Mouse (Mus musculus) layer of hippocampus, adult 11-12 months (tissue): ENCODE data around the gene Adam12.

Experiments used
- DNase-seq: peaks from one replicate; pipeline ENCODE4 v3.0.0; 2022; ENCODE audit warnings: low spot score

Adam12 gene

DNA sequence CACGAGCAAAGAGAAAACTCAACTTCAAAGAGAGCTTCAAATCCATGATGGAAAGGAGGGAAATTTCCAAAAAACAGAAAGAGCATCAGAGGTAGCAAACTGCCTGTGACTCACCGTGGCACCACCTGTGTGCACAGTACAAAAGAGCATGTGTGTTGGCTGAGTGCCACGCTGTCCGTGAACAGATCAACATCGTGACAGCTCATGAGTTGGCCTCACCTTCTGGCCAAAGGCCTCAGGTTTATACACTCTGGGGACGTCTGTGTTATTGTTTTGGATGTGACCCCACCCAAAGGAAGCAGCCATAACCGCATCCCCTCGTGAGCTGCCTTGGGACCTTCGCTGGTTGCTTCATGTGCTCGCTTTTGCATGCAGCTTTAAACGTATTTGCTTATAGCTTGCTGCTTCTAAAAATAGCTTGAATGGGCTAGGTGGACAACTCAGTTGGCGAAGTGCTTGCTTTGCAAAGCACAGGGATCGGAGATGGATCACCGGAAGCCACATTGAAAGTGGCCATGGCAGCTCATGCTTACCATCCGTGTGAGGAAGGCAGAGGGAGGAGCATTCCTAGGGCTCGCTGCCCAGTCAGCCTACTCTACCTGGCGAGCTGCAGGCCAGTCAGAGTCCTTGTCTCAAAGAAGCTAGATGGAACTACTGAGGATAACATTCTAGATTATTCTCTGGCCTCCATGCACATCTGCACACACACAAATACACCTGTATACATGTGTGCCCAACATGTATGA, 151.8 kb downstream of the Adam12 start:
- DNase-seq = no peak

DNA sequence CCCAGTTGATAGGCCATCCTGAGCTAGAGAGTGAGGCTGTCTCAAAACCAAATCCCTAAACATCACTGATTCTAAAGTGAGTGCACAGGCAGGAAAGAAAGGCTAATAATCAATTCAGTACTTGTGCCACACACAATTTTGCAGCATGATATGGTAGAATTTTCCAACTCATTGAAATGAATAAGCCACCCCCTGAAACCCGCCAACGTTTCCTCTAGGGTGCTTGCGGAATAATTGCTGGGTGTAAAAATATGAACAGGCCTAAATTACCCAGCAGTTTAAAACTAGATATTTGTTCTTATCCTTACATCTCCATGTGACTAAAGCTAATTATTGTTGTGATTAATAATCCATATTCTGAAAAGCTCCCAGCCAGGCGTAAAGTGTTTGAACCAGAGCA, 154.3 kb downstream of the Adam12 start:
- peak; percentile 22 for DNase-seq

DNA sequence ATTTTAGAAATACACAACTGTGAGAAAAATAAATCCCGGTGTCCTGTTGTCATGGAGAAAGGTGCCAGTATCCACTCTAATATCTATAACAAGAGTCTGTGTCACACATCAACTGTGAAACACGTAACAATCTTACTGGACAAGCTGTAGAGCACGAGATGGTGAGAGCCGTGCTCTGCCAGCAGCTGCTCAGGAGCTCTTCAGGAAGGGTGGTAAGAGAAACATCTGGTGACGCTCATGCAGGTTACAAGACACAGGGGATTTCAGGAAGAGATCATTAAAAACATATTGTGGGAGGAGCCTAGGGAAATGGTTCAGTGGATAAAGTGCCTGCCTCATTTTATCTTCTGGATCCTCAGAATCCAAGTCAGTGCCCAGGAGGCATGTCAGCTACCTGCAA, 158.9 kb downstream of the Adam12 start:
- no peak for DNase-seq

DNA sequence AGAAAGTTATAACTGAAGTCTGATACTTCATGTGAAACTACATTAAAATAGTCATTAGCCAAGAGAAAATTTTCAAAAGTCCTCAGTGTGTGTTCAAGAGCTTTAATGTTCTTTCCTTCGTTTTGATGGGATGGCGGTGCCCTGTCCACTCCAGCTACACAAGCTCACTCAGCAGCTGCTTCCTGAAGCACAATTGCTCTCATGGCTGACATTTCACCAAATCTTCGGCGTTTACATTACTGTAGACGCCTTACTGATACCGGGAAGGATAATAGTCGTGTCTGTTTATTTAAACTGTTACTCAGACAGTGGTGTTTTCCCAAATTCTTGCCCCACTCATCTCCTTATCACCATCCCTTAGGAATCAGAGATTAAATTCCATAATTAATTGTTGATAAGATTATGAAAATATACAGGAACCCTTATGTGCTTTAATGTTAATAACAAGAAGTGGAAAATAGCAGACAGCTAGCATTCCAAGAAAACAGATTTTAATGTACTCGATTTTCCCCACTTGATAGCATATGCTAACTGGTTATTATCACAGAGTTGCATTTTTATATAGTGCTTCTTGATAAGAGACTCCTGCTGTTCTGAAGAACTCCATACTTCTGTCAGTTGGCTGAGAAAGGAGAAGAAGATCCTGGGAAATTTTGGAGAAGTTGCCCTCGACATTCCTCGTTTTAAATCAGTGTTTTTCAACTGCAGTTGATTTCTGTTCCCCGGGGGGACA, 160.6 kb downstream of the Adam12 start:
- no peak for DNase-seq

DNA sequence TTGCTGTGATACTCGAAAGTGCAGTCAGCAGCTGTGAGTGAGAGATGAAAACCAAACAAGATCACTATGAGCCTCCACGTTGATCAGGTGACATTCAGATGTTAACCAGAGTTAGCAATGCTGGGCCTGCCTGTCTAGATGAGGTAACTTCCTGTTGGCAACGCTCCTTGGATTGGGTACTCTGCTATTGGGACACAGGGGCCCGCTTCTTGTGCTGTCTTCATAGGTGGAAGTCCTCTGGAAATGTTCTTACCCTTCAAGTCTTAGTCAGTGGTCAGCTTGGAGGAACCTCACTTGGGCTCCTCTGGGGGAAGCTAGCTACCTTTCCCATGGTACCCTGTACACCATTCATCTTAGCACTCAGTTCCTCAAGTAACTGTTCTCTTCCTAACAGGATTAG, 169.3 kb downstream of the Adam12 start:
- no peak for DNase-seq

DNA sequence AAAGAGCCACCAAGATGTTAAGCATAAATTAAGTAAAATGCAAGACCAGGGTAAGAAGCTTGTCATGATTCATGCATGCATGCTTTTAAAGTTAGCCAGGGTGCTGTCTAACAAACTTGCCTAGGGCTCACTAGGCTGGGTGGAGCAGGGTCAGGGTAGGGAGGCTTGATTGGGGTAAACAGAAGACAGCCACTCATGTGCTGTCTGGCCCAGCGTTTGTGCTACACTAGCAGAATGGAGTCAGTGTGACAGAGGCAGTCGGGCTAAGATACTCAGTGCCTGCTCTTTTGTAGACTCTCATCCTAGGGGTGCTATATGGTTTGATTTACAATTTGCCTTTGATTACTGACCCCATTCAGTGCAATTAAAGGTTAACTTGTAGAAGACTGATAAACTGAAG, 179.5 kb downstream of the Adam12 start:
- no peak for DNase-seq

DNA sequence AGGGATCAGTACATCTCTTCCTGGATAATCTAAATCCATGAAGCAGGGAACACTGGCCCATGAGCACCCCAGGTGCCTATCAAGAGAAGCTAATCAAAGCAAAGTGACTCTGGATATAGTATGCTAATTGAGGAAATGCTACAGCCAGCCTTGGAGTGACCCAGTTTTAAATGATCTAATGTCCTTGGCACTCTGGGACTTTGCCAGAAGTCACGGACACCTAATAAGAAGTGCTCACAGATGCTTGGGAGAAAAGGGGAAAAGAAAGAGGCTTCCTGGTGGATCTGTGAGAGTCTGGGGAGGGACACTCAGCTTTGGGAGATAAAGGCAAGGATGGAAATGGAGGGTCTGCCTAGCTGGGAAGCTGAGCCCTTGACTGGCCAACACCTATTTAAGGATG, 181.6 kb downstream of the Adam12 start:
- DNase-seq = no peak

DNA sequence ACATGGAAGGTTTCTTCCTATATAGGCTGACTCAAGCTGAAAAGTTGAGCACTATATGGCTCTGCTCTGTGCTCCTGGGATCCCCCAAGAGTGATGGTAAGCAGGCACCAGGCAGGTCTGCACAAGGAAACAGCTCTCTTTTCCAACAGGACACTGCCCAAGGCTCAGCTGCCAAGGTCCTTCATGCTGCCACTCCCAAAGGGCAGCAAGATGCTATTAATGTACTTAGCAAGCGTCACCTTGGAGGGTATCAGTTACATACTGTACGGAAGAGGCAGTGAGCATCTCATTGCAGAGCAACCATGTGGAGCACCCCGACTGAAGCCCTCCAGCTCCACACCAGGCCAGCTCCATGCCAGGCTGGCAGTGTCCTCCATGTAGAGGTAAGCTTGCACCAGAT, 185.6 kb downstream of the Adam12 start:
- no peak for DNase-seq

DNA sequence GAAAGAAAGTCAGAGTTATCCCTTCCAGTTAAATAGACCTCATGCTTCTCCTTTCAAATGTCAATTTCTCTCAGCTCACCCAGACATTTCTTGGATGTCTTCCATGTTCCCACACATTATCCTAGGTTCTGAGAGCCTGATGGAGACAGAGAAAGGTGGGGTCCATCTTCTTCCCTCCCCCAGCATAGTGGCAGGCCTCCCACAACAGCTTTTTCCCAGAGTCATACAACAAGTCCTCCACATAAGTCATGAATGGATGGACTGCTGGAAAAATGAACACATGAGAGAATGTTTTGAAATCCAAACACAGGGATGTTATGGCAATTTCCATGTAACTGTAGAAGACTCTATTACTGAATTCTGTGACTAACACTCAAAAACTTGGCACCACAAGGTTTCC, 188.4 kb downstream of the Adam12 start:
- no peak for DNase-seq

DNA sequence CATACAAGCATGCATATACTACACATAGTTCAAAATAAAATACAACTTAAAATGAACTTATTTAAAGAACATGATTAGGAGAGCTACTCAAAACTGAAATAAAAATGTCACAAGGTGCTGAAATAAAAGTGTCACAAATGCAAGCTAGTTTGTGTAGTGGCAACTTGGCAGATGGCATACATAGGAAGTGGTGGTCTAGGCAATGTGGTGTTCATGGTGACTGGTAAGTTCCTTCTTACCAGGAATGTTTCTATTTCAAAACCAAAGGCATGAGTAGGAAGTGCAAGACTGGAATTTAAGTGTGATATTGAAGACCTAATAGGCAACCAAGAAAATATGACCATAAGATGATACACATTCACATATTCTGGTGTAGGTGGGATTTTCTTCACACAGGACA, 189.3 kb downstream of the Adam12 start:
- no peak for DNase-seq

DNA sequence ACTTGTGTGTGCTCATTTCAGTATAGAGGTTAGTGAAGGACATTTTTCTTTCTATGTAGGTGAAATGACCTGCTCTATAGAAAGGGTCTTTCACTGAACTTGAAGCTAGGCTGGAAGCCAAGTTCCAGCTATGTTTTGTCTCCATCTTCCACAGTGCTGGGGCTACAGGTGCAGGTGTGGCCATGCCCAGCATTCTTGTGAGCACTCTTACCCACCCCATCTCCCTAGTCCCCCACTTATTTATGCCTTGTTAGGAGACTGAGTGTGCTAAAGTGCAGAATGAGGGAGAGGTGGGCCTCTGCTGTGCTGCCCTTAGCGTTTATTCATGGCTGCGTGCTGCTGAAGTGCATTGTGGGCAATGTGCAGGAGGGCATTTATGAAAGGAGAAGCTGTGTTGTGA, 198.0 kb downstream of the Adam12 start:
- no peak for DNase-seq

DNA sequence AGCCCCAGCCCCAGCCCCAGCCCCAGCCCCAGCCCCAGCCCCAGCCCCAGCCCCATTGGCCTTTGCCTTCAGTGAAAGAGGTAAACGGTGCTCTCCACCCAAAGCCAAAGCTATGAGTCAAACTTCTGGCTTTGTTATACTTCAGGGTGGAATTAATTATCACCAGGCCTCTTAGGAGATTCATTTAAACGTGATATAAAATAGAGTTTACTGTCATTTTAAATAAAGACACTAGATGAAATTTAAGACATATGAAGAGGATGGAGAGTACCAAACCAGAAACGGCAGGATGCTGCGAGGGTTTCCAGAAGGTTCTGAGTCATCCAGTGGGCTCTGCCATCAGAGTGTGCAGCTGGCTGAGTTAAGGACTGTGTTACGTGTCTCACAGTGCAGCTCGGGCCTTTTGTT, 199.0 kb downstream of the Adam12 start:
- DNase-seq = no peak

DNA sequence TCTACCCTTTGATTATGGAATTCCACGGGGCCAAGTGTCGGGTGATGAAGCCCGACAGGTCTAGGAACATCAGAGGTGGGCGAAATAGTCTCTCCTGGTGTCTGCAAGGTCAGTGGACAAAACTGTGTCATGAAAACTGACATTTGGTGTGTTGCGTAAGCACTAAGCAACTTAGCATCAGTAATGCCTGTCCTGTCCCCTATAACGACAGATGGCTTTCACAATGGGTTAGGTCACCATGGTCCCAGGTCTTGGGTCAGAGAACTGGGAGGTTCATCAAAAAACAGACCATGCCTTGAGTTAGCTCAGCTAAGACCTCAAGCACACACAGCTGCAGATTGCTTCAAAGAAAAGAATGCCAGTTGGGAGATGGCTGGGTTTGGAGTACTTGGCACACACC, 200.2 kb downstream of the Adam12 start:
- DNase-seq = no peak

DNA sequence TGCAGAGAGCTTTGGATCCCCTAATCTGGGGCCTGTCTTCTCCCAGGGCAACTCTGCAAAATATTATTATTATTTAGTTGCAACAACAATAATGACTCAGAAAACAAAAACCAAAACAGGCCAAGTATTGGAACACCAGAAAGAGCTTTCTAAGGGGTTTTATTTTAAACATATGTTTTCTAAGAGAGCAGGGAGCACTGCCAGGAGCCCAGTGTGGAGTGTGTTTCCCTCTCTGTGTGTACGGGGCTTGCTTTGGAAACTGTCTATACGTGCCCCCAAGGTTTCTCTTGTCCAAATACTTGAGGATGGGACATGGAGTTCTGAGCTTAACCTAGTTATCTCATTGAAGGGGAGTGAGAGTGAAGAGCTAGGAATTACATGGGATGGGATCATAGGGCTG, 200.7 kb downstream of the Adam12 start:
- no peak for DNase-seq

DNA sequence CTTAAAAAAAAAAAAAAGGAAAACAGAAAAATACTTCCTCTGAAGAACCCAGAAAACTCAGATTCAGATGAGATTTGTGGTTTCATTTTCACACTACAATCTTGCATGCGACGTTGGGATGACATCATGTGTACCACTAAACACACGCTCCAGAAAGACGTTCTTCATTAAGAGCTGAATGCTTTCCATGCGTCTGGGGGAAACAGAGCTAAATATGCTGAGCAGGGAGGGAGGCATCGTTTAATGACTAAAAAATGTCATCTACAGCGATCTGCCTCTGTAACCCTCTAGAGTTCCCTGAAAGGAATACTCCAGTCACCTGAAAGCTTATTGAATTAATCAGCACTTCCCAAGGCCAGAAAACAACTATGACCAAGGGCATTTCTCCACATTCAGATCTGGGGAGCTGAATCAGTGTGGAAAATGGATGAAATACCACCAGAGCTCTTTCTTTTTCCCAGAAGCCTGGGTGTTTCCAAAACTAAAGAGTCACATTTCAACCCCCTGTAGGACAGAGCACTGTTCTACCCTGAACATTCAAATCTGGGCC, 203.6 kb downstream of the Adam12 start:
- no peak for DNase-seq

DNA sequence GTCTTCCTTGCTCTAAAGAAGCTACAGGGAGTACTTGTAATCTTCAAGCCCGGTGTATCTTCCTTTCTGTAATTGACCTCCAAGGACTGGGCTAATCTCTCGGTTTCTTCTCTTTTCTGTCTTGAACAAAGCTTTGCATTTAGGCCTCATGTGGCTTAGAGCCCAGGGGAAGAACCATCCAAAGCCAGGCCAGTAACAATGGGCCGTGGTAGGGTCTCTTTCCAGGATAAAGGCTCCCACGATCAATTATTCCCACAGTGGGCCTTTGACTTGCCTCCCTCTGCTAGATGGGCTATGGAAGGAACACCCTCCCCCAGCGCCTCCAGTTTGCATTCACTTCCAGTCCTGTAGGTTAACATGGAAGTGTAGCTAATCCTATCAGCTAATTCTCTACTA, 204.9 kb downstream of the Adam12 start:
- DNase-seq = no peak

DNA sequence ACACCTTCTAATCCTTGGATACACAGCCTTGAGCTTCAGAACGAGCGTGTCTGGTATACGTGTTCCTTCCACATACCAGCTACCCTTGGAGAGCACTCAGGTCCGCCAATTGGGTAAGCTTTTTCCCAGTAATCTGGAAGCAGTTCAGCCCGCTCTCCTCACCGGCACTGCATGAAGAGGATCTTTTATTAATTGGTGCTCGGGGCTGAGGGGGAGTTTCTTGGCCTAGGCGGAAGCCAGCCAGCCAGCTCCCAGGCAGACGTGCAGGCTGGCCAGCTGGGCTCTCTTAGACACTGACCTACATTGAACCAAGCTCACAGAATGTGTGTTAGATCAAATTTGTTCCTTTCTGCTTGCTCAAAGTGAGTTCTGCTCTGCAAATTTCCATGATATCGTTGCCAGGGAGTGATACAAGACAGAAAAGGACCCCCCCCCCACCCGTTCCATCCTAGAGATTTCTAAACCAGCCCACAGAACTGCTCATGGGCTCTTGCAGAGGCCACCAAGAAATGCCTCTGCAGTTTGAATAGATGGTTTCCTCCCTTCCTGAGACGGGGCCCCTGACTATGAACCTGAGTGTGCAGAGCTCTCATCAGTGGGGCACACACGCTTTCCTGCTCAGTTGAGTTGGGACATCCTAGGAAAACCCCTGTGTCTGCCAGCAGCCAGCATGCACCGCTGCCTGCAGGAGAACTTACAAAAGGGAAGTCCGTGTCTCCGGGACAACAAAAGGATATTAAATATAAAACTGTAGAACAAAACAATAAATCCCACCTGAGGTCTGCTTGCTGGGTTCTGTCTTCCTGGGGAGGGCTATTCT, 205.5 kb downstream of the Adam12 start:
- DNase-seq = peak; percentile 42

DNA sequence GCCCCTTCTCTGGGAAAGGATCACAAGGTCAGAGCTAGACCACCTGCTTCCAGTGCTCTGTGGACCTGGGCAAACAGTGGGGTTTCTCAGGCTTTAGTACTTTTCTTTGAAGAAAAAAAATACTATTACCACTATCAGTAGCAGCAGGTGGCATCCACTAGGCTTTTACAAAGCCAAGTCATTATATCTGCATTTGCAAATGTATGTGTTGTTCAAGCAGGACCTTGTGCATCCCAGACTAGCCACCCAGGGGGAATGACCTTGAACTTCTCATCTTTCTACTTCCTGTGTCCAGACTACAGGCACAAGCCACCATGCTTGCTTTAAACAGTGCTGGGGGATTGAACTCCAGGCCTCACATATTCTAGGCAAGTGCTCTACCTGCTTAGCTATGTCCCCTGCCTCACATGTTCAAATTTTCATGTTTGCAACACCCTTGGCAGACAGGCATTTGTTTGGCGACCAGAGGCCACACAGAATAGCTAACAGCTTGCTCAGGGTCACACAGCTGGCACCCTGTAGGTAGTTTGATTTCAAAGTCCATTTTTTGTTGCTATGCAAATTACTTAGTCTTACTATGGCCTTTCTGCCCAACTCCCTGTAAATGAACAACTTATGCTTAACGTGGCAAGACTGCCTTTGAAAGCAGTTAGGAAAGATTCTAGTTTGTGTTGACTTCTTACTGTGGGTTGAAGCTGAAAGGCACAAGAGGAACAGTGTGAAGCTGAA, 209.6 kb downstream of the Adam12 start:
- DNase-seq = no peak

DNA sequence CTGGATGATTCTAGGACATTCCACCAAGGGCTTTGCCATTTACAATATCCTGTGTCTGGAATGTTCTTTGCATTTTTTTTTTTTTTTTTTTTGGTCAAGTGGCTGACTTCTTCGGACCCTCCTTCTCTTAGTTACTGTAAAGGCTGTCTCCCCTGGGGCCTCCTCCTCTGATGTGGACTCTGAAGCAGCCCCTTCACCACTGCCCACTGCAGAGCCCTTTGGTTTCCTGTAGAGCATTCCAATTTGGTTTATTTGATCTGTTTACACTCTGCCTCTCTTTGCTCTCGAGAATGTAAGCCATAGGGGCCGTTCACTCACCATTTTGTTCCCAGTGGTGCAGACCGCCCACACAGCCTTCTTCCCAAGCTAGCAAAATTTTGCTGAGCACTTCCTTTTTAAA, 216.7 kb downstream of the Adam12 start:
- no peak for DNase-seq

DNA sequence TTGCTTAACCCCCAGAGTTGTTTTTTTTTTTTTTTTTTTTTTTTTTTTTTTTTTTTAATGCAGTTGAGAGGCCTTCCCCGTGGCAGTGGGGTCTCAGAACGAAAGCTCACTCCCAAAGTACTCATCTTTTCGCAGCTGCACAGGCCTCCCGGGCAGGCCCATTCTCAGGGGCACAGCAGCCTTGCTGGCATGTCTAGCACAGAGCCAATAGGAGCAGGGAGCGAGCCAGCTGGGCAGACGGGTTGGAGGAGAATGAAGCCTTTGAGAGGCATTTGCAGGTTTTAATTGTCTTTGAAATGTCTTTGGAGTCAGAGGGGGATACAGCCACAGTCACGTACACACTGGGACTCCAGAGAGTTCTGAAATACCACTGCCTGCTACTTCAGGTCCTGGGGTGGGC, 217.2 kb downstream of the Adam12 start:
- DNase-seq = peak; percentile 16

DNA sequence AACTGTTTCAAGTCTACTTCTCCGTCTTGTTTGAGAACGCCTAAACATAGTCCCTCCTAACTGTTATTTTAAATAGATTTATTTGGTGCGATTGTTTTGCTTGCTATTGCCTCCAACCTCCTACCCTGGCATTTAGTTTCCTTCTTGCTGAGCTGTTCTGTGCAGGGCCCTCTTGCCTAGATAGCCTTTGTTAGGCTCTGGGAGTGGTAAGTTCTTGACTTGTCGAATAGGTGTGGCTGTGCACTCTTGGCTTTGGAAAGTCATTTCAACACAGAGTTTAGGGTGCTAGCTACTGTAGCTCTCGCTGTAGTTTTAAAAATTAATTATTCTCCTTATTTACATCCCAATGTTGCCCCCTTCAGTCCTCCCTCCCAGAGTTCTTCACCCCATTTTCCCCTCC, 222.8 kb downstream of the Adam12 start:
- no peak for DNase-seq

DNA sequence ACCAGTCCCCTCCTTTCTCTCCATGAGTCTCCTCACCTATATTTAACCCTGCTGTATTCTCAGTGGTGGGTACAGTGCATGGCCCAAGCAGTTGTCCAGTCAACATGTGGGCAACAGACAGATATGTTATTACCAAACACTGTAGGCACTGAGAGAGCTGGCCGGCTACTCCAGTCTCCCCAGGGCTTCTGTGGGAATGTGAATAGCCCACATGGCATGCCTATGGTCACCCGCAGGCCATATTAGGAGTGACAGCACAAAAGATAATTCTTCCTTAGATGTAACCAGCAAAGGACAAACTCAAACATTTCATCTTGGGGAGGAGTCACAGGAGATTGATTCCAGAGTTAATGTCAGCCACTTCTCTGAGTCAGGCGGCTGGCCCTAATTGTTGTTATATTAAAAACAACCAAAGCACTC, 224.0 kb downstream of the Adam12 start:
- no peak for DNase-seq
